Mouse (Mus musculus) testis, adult 2 months (tissue): ENCODE measurements at regions not wholly inside any gene's neighbourhood (a gene's known extent, or its start where the extent isn't known, plus 50 kb on each side); places are given as distances from the start of the nearest gene placed in this dataset.

Source experiments
- CTCF ChIP-seq: fragments of 200-500 bp; IDR thresholded peaks from 2 replicates; pipeline ENCODE4 v1.5.1; 2012; ENCODE audit warnings: low read depth, mild to moderate bottlenecking, inconsistent platforms, low read length, moderate library complexity; ENCODE audit not compliant: control insufficient read depth, insufficient read depth, insufficient replicate concordance
- POLR2A ChIP-seq: fragments of 200-500 bp; IDR thresholded peaks from 2 replicates; pipeline ENCODE4 v1.6.1; 2012; ENCODE audit warnings: low read depth, mild to moderate bottlenecking, inconsistent platforms, low read length, moderate library complexity; ENCODE audit not compliant: control insufficient read depth

DNA sequence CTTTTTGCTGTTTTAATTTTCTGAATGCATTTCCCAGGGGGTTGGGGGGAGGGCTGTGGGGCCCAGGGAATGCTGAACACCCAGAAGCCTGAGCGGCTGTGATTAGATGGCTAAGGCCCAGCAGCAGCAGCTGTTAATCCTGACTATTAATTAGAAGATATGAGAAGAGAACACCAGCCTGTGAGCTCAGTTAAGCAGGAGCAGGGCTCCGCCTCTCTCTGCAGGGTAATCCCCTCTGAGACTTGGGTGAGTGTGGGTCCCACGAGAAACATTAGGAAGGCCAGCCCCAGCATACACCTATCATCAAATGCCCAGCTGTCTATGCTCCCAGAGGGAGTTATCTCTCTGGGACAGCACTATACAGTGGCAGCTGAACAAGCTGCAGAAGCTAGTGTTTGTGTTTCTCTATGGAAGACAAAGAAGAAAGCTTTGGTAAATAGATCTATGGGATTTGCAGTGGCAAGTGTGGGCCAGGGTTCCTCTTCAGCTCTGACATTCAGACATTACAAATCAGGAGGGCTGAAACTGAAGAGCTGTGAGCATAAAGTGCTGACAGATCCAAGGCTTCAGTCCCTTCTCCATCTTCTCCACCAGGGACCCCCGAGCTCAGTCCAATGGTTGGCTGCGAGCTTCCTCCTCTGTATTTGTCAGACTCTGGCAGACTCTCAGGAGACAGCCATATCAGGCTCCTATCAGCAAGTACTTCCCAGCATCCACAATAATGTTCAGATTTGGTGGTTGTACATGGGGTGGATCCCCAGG lies 781.9 kb downstream of the Gm9195 start:
- TF ChIP-seq CTCF = no peak
- TF ChIP-seq POLR2A = no peak
